ENCODE assay signal across 8 mouse cellular contexts in genomic region chr14:103012563-103013150, GRCm38 (mm10). TPM values are rescaled to one million over a fixed set of nuclear protein-coding genes. Genes with fewer than 3 reads are reported as not detected.
A peak's percentile ranks its signal among the peaks of the same experiment; 100 is the strongest.
DNase-seq lines count a peak whose midpoint lies in the region; ATAC-seq and TF ChIP-seq lines count a peak whose summit lies in the region.

No protein-coding gene starts in this region.

- TF ChIP-seq EP300 in liver, postnatal 0 days (IDR thresholded peaks at IDR 0.05; ENCODE audit: low read depth): no peak
- TF ChIP-seq EP300 in stomach, postnatal 0 days (optimal IDR thresholded peaks at IDR 0.05): no peak

- H3K4me3 ChIP-seq in forebrain, embryonic 10.5 days: no peak overlapping the region
- no peak overlapping the region for H3K4me3 ChIP-seq in liver, postnatal 0 days (ENCODE audit: low read depth, low read length)
- H3K4me3 ChIP-seq in neural tube, embryonic 13.5 days: no peak overlapping the region
- H3K4me3 ChIP-seq in stomach, postnatal 0 days (ENCODE audit: low read depth, low read length): no peak overlapping the region

- 0 out of 2 replicates have a peak, but pooled peaks cover 3% of the 10 kb centered on the region for H3K4me1 ChIP-seq in forebrain, embryonic 10.5 days
- H3K4me1 ChIP-seq in liver, postnatal 0 days (ENCODE audit: insufficient read depth): 0 out of 2 replicates have a peak, but pooled peaks cover 3% of the 10 kb centered on the region
- no peaks in the 10 kb centered on the region for H3K4me1 ChIP-seq in neural tube, embryonic 13.5 days (replicated peaks)
- H3K4me1 ChIP-seq in stomach, postnatal 0 days (replicated peaks; ENCODE audit: control insufficient read depth, insufficient read depth): no peaks in the 10 kb centered on the region

- ATAC-seq in liver, postnatal 0 days: peak; percentile 60
- peak; percentile 89 for ATAC-seq in neural tube, embryonic 13.5 days (ENCODE audit: low read depth)
- peak; percentile 88 for ATAC-seq in stomach, postnatal 0 days (ENCODE audit: low FRiP score, low TSS enrichment)

- H3K27me3 ChIP-seq in forebrain, embryonic 10.5 days (ENCODE audit: poor library complexity, severe bottlenecking): no peaks in the 10 kb centered on the region
- H3K27me3 ChIP-seq in liver, postnatal 0 days (ENCODE audit: insufficient read depth, low read length): no peaks in the 10 kb centered on the region
- no peaks in the 10 kb centered on the region for H3K27me3 ChIP-seq in neural tube, embryonic 13.5 days
- no peaks in the 10 kb centered on the region for H3K27me3 ChIP-seq in stomach, postnatal 0 days (ENCODE audit: control insufficient read depth, insufficient read depth, low read length)

- H3K9me3 ChIP-seq in forebrain, embryonic 10.5 days: no peaks in the 10 kb centered on the region
- H3K9me3 ChIP-seq in liver, postnatal 0 days (ENCODE audit: low read length): no peaks in the 10 kb centered on the region
- no peaks in the 10 kb centered on the region for H3K9me3 ChIP-seq in neural tube, embryonic 13.5 days
- no peaks in the 10 kb centered on the region for H3K9me3 ChIP-seq in stomach, postnatal 0 days (ENCODE audit: control insufficient read depth, low read length)

- H3K4me2 ChIP-seq in liver, postnatal 0 days (ENCODE audit: low read depth, low read length): no peak overlapping the region
- no peak overlapping the region for H3K4me2 ChIP-seq in neural tube, embryonic 13.5 days
- no peak overlapping the region for H3K4me2 ChIP-seq in stomach, postnatal 0 days (replicated peaks; ENCODE audit: low read depth)

- peak; percentile 85 for TF ChIP-seq CTCF in liver, postnatal 0 days (IDR thresholded peaks at IDR 0.05; ENCODE audit: low read depth)
- peak; percentile 88 for TF ChIP-seq CTCF in stomach, postnatal 0 days (IDR thresholded peaks at IDR 0.05; ENCODE audit: low read depth)

- H3K9ac ChIP-seq in liver, postnatal 0 days (replicated peaks): no peak overlapping the region
- H3K9ac ChIP-seq in neural tube, embryonic 13.5 days: no peak overlapping the region
- H3K9ac ChIP-seq in stomach, postnatal 0 days (ENCODE audit: low read length): no peak overlapping the region

- H3K27ac ChIP-seq in forebrain, embryonic 10.5 days: no peak overlapping the region
- H3K27ac ChIP-seq in liver, postnatal 0 days (ENCODE audit: low read depth): no peak overlapping the region
- no peak overlapping the region for H3K27ac ChIP-seq in neural tube, embryonic 13.5 days (replicated peaks)
- H3K27ac ChIP-seq in stomach, postnatal 0 days (replicated peaks): no peak overlapping the region

- WGBS in forebrain, embryonic 10.5 days: 27% methylated on average over 4 of the region's 4 CpGs
- 26% methylated on average over 4 of the region's 4 CpGs for WGBS in liver, postnatal 0 days (ENCODE audit: insufficient replicate concordance)
- 31% methylated on average over 4 of the region's 4 CpGs for WGBS in neural tube, embryonic 13.5 days
- WGBS in stomach, postnatal 0 days: 29% methylated on average over 4 of the region's 4 CpGs

- no peaks in the 10 kb centered on the region for H3K36me3 ChIP-seq in forebrain, embryonic 10.5 days (replicated peaks)
- H3K36me3 ChIP-seq in liver, postnatal 0 days (replicated peaks; ENCODE audit: insufficient read depth, low read length): no peaks in the 10 kb centered on the region
- no peaks in the 10 kb centered on the region for H3K36me3 ChIP-seq in neural tube, embryonic 13.5 days
- H3K36me3 ChIP-seq in stomach, postnatal 0 days (ENCODE audit: control insufficient read depth, insufficient read depth, low read length): no peaks in the 10 kb centered on the region

- peak; percentile 86 for DNase-seq in ES-CJ7 (ENCODE audit: low read depth, low spot score)
- DNase-seq in brain, embryonic 18.5 days (ENCODE audit: low read depth, low spot score): peak; percentile 20
- DNase-seq in forebrain, embryonic 10.5 days (ENCODE audit: extremely low spot score, low spot score): peak; percentile 50
- DNase-seq in heart, postnatal 4 days: peak; percentile 72
- DNase-seq in layer of hippocampus, adult 11-12 months (ENCODE audit: low spot score): peak; percentile 78
- DNase-seq in liver, postnatal 0 days: peak; percentile 56
- peak; percentile 61 for DNase-seq in stomach, postnatal 0 days (ENCODE audit: low spot score)

RNA-seq across cellular contexts. Expression of gene Kctd12, which starts 30.2 kb away (rescaled TPM):
- polyA plus RNA-seq in forebrain, embryonic 10.5 days (2016; fragmentation: Nextera tagmentation; extraction: Ambion mirVana): 2.1 and 3.1 TPM in 2 replicates
- total RNA-seq in heart, postnatal 4 days (2021): 10 to 100 TPM; 58.2 to 58.8 TPM
- polyA plus RNA-seq in liver, postnatal 0 days (2015; fragmentation: Nextera tagmentation; extraction: Ambion mirVana): 2.6 and 3.4 TPM in 2 replicates
- polyA plus RNA-seq in neural tube, embryonic 13.5 days (2015; fragmentation: Nextera tagmentation; extraction: Ambion mirVana): 10.8 and 11.1 TPM in 2 replicates
- polyA plus RNA-seq in stomach, postnatal 0 days (2015; fragmentation: Nextera tagmentation; extraction: Ambion mirVana): 6.1 and 8.1 TPM in 2 replicates

RNA-seq across cellular contexts. Expression of gene Acod1, which starts 34.1 kb away (rescaled TPM):
- polyA plus RNA-seq in forebrain, embryonic 10.5 days (2016; fragmentation: Nextera tagmentation; extraction: Ambion mirVana): not detected in 2 replicates
- total RNA-seq in heart, postnatal 4 days (2021): not detected
- 0.09 TPM in 1 of 2 replicates, not detected in the other for polyA plus RNA-seq in liver, postnatal 0 days (2015; fragmentation: Nextera tagmentation; extraction: Ambion mirVana)
- not detected in 2 replicates for polyA plus RNA-seq in neural tube, embryonic 13.5 days (2015; fragmentation: Nextera tagmentation; extraction: Ambion mirVana)
- polyA plus RNA-seq in stomach, postnatal 0 days (2015; fragmentation: Nextera tagmentation; extraction: Ambion mirVana): not detected in 2 replicates

RNA-seq across cellular contexts. Expression of gene Cln5, which starts 57.4 kb away (rescaled TPM):
- 26.2 and 26.5 TPM in 2 replicates for polyA plus RNA-seq in forebrain, embryonic 10.5 days (2016; fragmentation: Nextera tagmentation; extraction: Ambion mirVana)
- 10 to 100 TPM; 17.8 to 18.3 TPM for total RNA-seq in heart, postnatal 4 days (2021)
- polyA plus RNA-seq in liver, postnatal 0 days (2015; fragmentation: Nextera tagmentation; extraction: Ambion mirVana): 14.2 and 15.2 TPM in 2 replicates
- 16.2 and 18.1 TPM in 2 replicates for polyA plus RNA-seq in neural tube, embryonic 13.5 days (2015; fragmentation: Nextera tagmentation; extraction: Ambion mirVana)
- 21.8 and 21.9 TPM in 2 replicates for polyA plus RNA-seq in stomach, postnatal 0 days (2015; fragmentation: Nextera tagmentation; extraction: Ambion mirVana)

Comparison
In these comparisons a context has a peak if more than half of its experiments do, and no peak if none do; other contexts are left out.
1. DNase-seq: peak in every context shown above with its lines; median percentile 86 in ES-CJ7; 78 in layer of hippocampus, adult 11-12 months; 72 in heart, postnatal 4 days; 61 in stomach, postnatal 0 days; 56 in liver, postnatal 0 days; 50 in forebrain, embryonic 10.5 days; 20 in brain, embryonic 18.5 days.